Mouse (Mus musculus) forebrain, embryonic 13.5 days (tissue): ENCODE data around the gene Mreg. TPM values are rescaled to one million over a fixed set of nuclear protein-coding genes. Genes with fewer than 3 reads are reported as not detected.

Experiments used
- ATAC-seq: fragments of 200-750 bp; cut with Nextera tagmentation; 2 replicates; pipeline ENCODE4 v1.8.0; 2017
- H3K27ac ChIP-seq: fragments of 300-500 bp; sonication (generic); 2 replicates; pipeline ENCODE4 v1.5.1; 2015; ENCODE audit warnings: inconsistent platforms, mild to moderate bottlenecking, moderate library complexity
- H3K27me3 ChIP-seq: fragments of 300-500 bp; sonication (generic); 2 replicates; pipeline ENCODE4 v1.6.1; 2015; ENCODE audit warnings: mild to moderate bottlenecking, inconsistent platforms
- H3K36me3 ChIP-seq: fragments of 300-500 bp; sonication (generic); 2 replicates; pipeline ENCODE4 v1.6.1; 2015; ENCODE audit warnings: mild to moderate bottlenecking, inconsistent platforms; ENCODE audit not compliant: poor library complexity, severe bottlenecking
- H3K4me1 ChIP-seq: fragments of 300-500 bp; sonication (generic); 2 replicates; pipeline ENCODE4 v1.6.1; 2015; ENCODE audit warnings: inconsistent platforms
- H3K4me2 ChIP-seq: fragments of 300-500 bp; sonication (generic); 2 replicates; pipeline ENCODE4 v1.6.1; 2015; ENCODE audit warnings: inconsistent platforms, mild to moderate bottlenecking, moderate library complexity
- H3K4me3 ChIP-seq: fragments of 300-500 bp; sonication (generic); 2 replicates; pipeline ENCODE4 v1.5.1; 2015; ENCODE audit warnings: mild to moderate bottlenecking, inconsistent platforms
- H3K9ac ChIP-seq: fragments of 300-500 bp; sonication (generic); 2 replicates; pipeline ENCODE4 v1.6.1; 2015; ENCODE audit warnings: mild to moderate bottlenecking, inconsistent platforms
- H3K9me3 ChIP-seq: fragments of 300-500 bp; sonication (generic); replicated peaks from 2 replicates; pipeline ENCODE4 v1.6.1; 2016; ENCODE audit warnings: inconsistent platforms
- WGBS: fragments of 180-500 bp; shearing (Covaris S2); methylation state at CpG from one replicate; pipeline ENCODE4 v1.1.7; 2015; 5-methylcytosine and 5-hydroxymethylcytosine counted together
- polyA plus RNA-seq: library from polyadenylated mRNA; unstranded; fragments of >200 nt; fragmentation: Nextera tagmentation; extraction: Ambion mirVana; gene quantifications from 2 replicates; pipeline ENCODE4 v1.2.1, GENCODE M21; 2015

The Mreg gene
- polyA plus RNA-seq, 1 experiment from 2014 or later = 1.5 TPM

DNA sequence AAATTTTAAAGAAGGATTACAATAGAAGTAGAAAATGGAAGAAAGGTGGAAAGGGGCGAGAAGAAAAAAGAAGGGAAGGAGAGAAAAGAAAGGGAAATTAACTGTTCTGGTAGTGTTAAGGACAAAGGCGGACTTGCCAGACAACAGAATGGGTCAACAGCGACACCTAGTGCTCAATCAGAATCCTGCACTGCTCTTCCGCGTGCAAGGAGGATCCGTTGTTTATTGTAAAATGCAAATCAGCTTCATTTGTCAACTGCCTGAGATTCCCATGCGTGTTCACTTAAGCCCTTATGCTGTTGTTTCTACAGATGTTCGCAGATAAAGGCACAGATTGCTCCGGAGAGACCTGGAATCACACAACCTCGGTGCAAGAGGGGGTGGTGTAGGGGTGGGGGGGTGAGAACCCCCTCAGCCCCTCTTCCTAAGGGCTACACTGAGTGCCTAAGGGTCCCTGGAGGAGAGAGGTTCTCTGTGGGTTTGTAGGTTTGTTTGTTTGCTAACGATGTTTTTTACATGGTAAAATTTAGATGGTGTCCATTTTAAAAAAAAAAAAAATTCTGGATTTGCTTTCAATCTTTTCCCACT lies 70.1 kb downstream of the Mreg start:
- H3K4me1 ChIP-seq = 0 out of 2 replicates have a peak, but pooled peaks cover 2% of the 10 kb centered on the region
- H3K27ac ChIP-seq = no peak overlapping the region
- H3K27me3 ChIP-seq = no peaks in the 10 kb centered on the region
- H3K9me3 ChIP-seq = no peaks in the 10 kb centered on the region
- peak overlapping the region; percentile 50 for H3K4me2 ChIP-seq
- peak; percentile 89 for ATAC-seq
- 0 out of 2 replicates have a peak overlapping the region, but pooled peaks have one; percentile 12 for H3K4me3 ChIP-seq
- no peaks in the 10 kb centered on the region for H3K36me3 ChIP-seq
- peak overlapping the region; percentile 54 for H3K9ac ChIP-seq
- WGBS = 3% methylated on average over 11 of the region's 11 CpGs

DNA sequence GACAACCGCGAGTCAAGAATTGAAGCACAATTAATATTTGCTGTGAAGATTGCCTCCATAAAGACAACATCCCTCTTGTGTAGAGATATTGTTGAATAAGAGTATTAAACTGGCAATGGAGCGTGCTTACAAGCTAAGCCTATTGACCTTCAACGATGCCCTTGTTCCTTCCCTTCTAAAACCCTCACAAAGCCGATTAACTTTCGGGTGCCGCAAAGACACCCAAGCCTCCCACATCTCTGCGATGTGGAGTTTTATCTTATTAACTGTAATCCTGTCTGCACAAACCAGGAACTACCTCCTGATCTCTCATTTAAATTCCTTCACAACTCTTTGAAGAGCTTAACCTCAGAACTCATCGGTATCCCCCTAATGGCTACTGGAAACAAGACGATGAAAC lies 76.0 kb downstream of the Mreg start:
- WGBS = 95% methylated on average over 10 of the region's 10 CpGs
- no peaks in the 10 kb centered on the region for H3K36me3 ChIP-seq
- no peak overlapping the region for H3K4me3 ChIP-seq
- peaks cover 5% of the 10 kb centered on the region for H3K9me3 ChIP-seq
- H3K27ac ChIP-seq = no peak overlapping the region
- ATAC-seq = no peak
- H3K4me2 ChIP-seq = no peak overlapping the region
- H3K9ac ChIP-seq = no peak overlapping the region
- no peaks in the 10 kb centered on the region for H3K27me3 ChIP-seq
- no peaks in the 10 kb centered on the region for H3K4me1 ChIP-seq

DNA sequence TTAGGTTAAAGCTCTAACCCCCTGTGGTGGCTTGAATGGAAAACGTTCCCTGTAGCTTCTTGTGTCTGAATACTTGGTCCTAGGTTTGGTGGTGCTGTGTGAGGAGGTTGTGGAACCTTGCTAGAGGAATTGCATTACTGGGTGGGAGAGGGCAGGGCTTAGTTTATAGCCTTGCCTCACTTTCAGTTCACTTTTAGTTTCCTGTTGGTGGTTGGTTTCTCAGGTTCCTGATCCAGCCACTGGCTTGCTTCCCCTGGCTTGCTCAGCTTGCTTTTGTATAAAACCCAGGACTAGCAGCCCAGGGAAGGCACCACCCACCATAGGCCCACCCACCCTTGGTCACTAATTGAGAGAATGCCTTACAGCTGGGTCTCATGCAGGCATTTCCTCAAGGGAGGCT lies 77.6 kb downstream of the Mreg start:
- Histone ChIP-seq H3K4me3 (no peak overlapping the region), H3K36me3 (no peaks in the 10 kb centered on the region), H3K27me3 (no peaks in the 10 kb centered on the region), H3K4me2 (no peak overlapping the region), H3K9ac (no peak overlapping the region), H3K27ac (no peak overlapping the region), H3K9me3 (peaks cover 5% of the 10 kb centered on the region), H3K4me1 (no peaks in the 10 kb centered on the region)
- 33% methylated on average over 1 of the region's 1 CpGs for WGBS
- no peak for ATAC-seq

GRCm38 (mm10) chr1:72123434-72124297 lies 88.4 kb downstream of the Mreg start:
- H3K4me3 ChIP-seq = no peak overlapping the region
- 25% methylated on average over 23 of the region's 23 CpGs for WGBS
- H3K9ac ChIP-seq = no peak overlapping the region; the same call in 1 of the 2 replicates
- H3K4me2 ChIP-seq = peak overlapping the region; percentile 35
- no peaks in the 10 kb centered on the region for H3K4me1 ChIP-seq
- H3K27me3 ChIP-seq = no peaks in the 10 kb centered on the region
- no peaks in the 10 kb centered on the region for H3K36me3 ChIP-seq
- no peaks in the 10 kb centered on the region for H3K9me3 ChIP-seq
- no peak overlapping the region for H3K27ac ChIP-seq
- ATAC-seq = peak; percentile 94

DNA sequence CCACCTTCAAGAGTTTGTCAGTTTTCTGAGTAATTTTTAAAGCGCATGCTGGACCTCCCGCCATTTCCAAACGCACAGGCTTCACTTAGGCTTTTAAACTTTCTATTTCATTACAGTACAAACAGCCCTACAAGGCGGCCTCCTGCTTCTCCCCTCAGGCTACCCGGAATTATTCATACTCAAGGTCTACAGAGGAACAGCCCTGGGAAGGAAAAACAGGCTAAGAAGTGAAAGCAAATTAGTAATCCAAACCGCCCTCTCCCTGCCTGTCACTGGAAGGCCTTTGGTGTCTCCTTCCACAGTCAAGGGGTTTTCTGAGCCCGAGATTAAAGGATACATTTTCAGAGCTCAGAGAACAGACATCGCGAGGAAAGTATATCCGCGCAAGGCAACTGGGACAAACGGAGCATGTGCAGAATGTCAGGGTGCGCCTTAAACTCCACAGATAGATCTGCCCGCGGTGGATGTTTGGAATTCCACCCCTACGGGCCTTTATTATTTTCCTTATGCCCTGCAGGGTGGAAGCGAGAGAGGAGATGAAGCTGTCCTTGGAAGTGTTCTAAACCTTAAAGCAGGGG lies 90.4 kb downstream of the Mreg start:
- 87% methylated on average over 17 of the region's 17 CpGs for WGBS
- no peak overlapping the region for H3K9ac ChIP-seq
- no peak overlapping the region for H3K27ac ChIP-seq
- H3K4me1 ChIP-seq = no peaks in the 10 kb centered on the region
- no peaks in the 10 kb centered on the region for H3K27me3 ChIP-seq
- ATAC-seq = no peak
- H3K36me3 ChIP-seq = no peaks in the 10 kb centered on the region
- no peak overlapping the region for H3K4me2 ChIP-seq
- H3K9me3 ChIP-seq = no peaks in the 10 kb centered on the region
- H3K4me3 ChIP-seq = no peak overlapping the region

DNA sequence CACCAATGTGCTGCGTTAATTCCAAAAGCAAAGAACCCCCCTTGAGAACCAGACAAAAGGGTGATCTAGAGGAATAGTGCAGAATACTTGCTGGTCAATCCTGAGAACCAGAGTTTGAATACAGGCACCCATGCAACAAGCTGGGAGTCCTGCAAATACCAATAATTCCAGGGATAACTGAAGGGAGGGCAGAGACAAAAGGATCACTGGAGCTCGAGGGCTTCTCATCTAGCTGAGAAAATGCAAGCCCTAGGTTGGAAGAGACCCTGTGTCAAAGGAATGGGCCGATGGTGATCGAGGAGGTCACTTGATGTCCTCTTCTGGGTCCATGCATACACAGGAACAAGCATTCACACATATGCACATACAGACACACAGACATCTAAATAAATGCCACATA lies 92.1 kb downstream of the Mreg start:
- no peak for ATAC-seq
- no peak overlapping the region for H3K4me3 ChIP-seq
- H3K4me2 ChIP-seq = no peak overlapping the region
- no peaks in the 10 kb centered on the region for H3K27me3 ChIP-seq
- no peaks in the 10 kb centered on the region for H3K4me1 ChIP-seq
- 51% methylated on average over 4 of the region's 4 CpGs for WGBS
- H3K27ac ChIP-seq = no peak overlapping the region
- H3K9ac ChIP-seq = no peak overlapping the region
- H3K36me3 ChIP-seq = no peaks in the 10 kb centered on the region
- H3K9me3 ChIP-seq = no peaks in the 10 kb centered on the region

DNA sequence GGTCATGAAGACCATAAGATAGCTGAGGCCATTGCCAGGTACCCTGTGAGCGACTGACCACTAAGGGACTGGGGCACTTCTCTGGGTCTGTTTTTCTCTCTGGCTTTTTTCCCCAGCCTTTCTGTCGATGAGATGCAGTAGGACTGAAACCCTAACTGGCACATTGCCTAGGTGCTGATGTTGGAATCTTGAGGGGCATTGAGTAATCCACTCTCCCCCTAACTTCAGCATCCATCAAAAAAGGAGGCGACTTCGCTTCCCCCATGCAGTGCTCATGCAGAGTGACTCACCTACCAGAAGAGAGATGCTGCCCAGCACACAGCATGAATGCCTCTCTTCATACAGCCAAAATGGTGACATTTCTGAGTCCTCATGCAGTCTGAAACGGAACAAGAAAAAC lies 97.9 kb downstream of the Mreg start:
- Histone ChIP-seq H3K27me3 (no peaks in the 10 kb centered on the region), H3K4me1 (no peaks in the 10 kb centered on the region), H3K4me2 (no peak overlapping the region), H3K27ac (no peak overlapping the region), H3K4me3 (no peak overlapping the region), H3K9me3 (no peaks in the 10 kb centered on the region), H3K36me3 (no peaks in the 10 kb centered on the region), H3K9ac (no peak overlapping the region)
- ATAC-seq = no peak
- WGBS = 81% methylated on average over 5 of the region's 5 CpGs

Other genes with a start within 250 kb of the Mreg start
- gene Pecr, start 72.0 kb upstream of the Mreg start, polyA plus RNA-seq = 12.6 and 13.4 TPM in 2 replicates
- 25.8 and 28.1 TPM in 2 replicates for gene Tmem169, start 72.1 kb upstream of the Mreg start, polyA plus RNA-seq
- gene Xrcc5, start 95.1 kb upstream of the Mreg start, polyA plus RNA-seq = 38.5 and 40.0 TPM in 2 replicates